Mouse (Mus musculus) E14TG2a.4 (cell line): Measurements from ENCODE around the gene Smad6.

ENCODE experiments used
- CTCF ChIP-seq: conservative IDR thresholded peaks from 2 replicates; pipeline ENCODE4 v1.5.1; 2014; ENCODE audit warnings: low read length
- NANOG ChIP-seq: IDR thresholded peaks from 2 replicates; pipeline ENCODE4 v1.6.1; 2014; ENCODE audit warnings: borderline replicate concordance, low read length, mixed read lengths
- POU5F1 ChIP-seq: IDR thresholded peaks from 2 replicates; pipeline ENCODE4 v1.6.1; 2014; ENCODE audit warnings: low read length, borderline replicate concordance

DNA sequence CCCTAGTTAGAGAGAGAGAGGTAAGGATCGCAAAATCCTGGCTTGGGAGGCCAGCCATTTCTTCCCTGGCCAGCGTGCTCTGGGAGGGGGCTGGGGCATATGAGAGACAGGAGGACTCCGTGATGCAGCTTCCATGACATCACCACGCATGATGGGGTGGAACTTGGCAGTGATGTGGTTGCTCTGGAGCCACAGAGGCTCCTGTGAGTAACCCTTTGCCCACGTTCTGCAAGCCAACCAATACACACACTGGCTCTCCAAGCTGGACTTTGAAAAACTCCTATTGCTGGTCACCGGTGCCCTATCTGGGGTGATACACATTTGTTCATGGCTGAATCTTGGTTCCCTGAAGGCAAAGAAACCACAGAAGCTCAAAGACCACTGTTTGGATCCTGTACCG is 20.8 kb downstream of the Smad6 start:
- no peak for TF ChIP-seq CTCF
- TF ChIP-seq POU5F1, result no peak
- no peak for TF ChIP-seq NANOG
